Mouse (Mus musculus) lung, embryonic 14.5 days (tissue): ENCODE measurements at regions not wholly inside any gene's neighbourhood (a gene's known extent, or its start where the extent isn't known, plus 50 kb on each side); places are given as distances from the start of the nearest gene placed in this dataset.

Experiments
- ATAC-seq: fragments of 200-750 bp; cut with Nextera tagmentation; 2 replicates; pipeline ENCODE4 v1.8.0; 2017; ENCODE audit warnings: mild to moderate bottlenecking, moderate TSS enrichment, moderate library complexity; ENCODE audit not compliant: insufficient read depth
- DNase-seq: peaks from one replicate; pipeline ENCODE4 v3.0.0-alpha.2; 2015
- H3K27ac ChIP-seq: fragments of 300-500 bp; sonication (generic); 2 replicates; pipeline ENCODE4 v1.5.1; 2014; ENCODE audit warnings: low read depth, mild to moderate bottlenecking, moderate library complexity
- H3K27me3 ChIP-seq: fragments of 300-500 bp; sonication (generic); 2 replicates; pipeline ENCODE4 v1.6.1; 2014; ENCODE audit warnings: low read length, control low read depth; ENCODE audit not compliant: insufficient read depth
- H3K36me3 ChIP-seq: fragments of 300-500 bp; sonication (generic); 2 replicates; pipeline ENCODE4 v1.6.1; 2014; ENCODE audit warnings: control low read depth; ENCODE audit not compliant: insufficient read depth
- H3K4me1 ChIP-seq: fragments of 300-500 bp; sonication (generic); 2 replicates; pipeline ENCODE4 v1.6.1; 2014; ENCODE audit warnings: antibody characterized with exemption, control low read depth; ENCODE audit not compliant: insufficient read depth
- H3K4me2 ChIP-seq: fragments of 300-500 bp; sonication (generic); 2 replicates; pipeline ENCODE4 v1.6.1; 2014; ENCODE audit warnings: mild to moderate bottlenecking
- H3K4me3 ChIP-seq: fragments of 300-500 bp; sonication (generic); 2 replicates; pipeline ENCODE4 v1.5.1; 2014; ENCODE audit warnings: low read depth, low read length
- H3K9ac ChIP-seq: fragments of 300-500 bp; sonication (generic); 2 replicates; pipeline ENCODE4 v1.6.1; 2014
- H3K9me3 ChIP-seq: fragments of 300-500 bp; sonication (generic); 2 replicates; pipeline ENCODE4 v1.6.1; 2016; ENCODE audit warnings: low read depth, low read length, control low read depth
- CTCF ChIP-seq: IDR thresholded peaks from 2 replicates; pipeline ENCODE4 v1.5.1; 2016; ENCODE audit warnings: antibody characterized with exemption, low read depth
- WGBS: fragments of 180-500 bp; shearing (Covaris S2); extraction: QIAGEN DNeasy Blood & Tissue Kit; methylation state at CpG from one replicate; pipeline ENCODE4 v1.1.7; 2014; 5-methylcytosine and 5-hydroxymethylcytosine counted together

GRCm38 (mm10) chr8:74500413-74501135 is 372.4 kb upstream of the Isx start:
- Histone ChIP-seq H3K4me2 (no peak overlapping the region), H3K9me3 (no peaks in the 10 kb centered on the region), H3K4me3 (no peak overlapping the region), H3K9ac (no peak overlapping the region), H3K4me1 (no peaks in the 10 kb centered on the region), H3K27me3 (no peaks in the 10 kb centered on the region), H3K27ac (no peak overlapping the region), H3K36me3 (no peaks in the 10 kb centered on the region)
- DNase-seq = no peak
- WGBS = 34% methylated on average over 4 of the region's 4 CpGs
- ATAC-seq = no peak
- no peak for TF ChIP-seq CTCF

- no peaks in the 10 kb centered on the region for H3K27me3 ChIP-seq
- no peaks in the 10 kb centered on the region for H3K4me1 ChIP-seq
- H3K9me3 ChIP-seq = no peaks in the 10 kb centered on the region
- no peak for TF ChIP-seq CTCF
- no peak overlapping the region for H3K9ac ChIP-seq
- H3K27ac ChIP-seq = no peak overlapping the region
- WGBS = 85% methylated on average over 2 of the region's 2 CpGs
- H3K4me2 ChIP-seq = no peak overlapping the region
- no peak overlapping the region for H3K4me3 ChIP-seq
- ATAC-seq (no peak), DNase-seq (peak; percentile 6)
- no peaks in the 10 kb centered on the region for H3K36me3 ChIP-seq
These were observed 371.7 kb upstream of the Isx start for GRCm38 (mm10) chr8:74501291-74501690.
